Mouse (Mus musculus) erythroid progenitor cell, adult 5-6 weeks (primary cell): ENCODE measurements at regions not wholly inside any gene's neighbourhood (a gene's known extent, or its start where the extent isn't known, plus 50 kb on each side); places are given as distances from the start of the nearest gene placed in this dataset.

Experiments used
- ATAC-seq: replicated peaks from 2 replicates; pipeline ENCODE4 v1.8.0; 2016; ENCODE audit warnings: moderate number of reproducible peaks, mild to moderate bottlenecking, moderate TSS enrichment, inconsistent platforms; ENCODE audit not compliant: poor library complexity, low FRiP score, severe bottlenecking

DNA sequence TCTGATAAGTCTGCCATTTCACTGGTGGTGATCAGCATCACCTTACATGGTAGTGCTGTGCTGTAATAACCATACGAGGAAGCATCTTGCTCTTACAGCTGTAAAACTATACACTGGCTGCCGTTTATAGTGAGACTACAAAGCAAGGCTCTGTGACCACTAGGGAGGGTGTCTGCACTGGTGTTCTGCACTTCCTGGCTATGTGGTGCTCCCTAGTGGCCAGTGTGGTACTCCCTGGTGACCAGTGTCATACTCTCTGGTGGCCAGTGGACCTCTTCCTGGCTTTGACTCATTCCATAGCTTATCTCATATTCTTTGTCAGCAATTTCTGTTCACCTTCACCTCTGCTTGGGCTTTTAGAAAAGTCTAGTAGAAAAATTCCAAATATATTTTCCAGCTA lies 114.7 kb upstream of the Lsm14a start:
- ATAC-seq: no peak

DNA sequence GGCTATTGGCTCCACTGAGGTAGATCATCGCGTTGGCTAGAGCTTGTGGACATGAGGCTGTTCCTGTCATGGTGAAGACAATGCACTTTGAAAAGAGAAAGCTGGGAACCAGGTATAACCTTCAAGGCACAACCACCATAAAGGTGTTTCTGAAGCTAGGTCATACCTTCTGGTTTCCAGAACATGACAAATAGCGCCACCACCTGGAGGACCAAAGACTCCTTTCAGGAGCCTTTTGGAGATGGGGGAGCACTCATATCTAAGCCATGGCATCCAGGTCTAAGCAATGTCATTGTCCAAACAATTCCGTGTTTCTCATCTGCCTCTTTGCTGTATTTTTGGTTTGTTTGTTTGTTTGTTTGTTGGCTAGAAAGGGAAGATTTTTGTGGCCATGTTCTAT lies 113.7 kb upstream of the Lsm14a start:
- no peak for ATAC-seq

DNA sequence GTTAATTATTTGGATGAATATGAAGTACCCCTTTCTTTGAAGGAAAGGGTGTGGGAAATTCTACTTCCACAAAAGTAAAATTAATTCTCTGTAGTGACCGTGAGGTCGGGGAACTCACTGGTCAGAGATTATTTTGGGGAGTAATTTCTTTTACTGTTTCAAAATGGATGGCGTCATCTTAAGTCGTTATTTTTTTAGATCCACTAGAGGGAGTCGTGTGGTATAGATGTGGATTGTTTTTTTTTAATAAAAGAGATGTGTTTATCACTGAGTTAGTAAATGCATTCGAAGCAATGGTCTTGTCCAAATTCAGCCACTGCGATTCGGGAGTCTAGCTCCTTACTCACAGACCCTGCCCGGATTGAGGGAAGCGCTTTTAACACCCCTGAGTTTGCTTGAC lies 100.8 kb upstream of the Lsm14a start:
- ATAC-seq: no peak

DNA sequence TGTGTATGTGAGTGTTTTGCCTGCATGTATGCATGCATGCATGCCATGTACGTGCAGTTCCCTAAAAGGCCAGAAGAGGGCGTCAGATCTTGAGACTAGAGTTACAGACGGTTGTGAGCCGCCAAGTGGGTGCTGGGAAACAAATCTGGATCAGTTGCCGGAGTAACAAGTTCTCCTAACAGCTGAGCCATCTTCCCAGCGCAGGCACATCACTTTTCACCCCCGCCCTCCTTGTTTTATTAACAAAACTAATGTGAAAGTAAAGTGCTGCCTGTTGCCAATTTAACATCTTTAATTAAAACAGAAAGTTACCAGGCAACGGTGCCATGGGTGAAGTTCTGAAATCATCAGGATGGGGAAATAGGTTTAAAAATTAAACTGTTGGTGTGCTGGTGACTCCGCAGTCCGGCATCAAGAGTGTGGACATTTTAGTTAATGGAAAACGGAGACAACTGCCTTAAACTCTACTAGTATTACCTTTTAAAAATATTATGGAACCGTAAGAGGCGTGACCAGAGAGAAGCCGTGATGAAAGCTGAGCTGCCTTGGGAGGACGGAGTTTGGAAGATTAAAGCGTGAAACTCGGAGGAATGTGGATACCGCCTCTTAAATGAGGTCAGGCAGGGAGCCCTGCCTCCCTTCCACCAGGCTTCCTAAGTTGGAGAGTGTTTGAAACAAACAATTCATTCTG lies 91.9 kb upstream of the Lsm14a start:
- ATAC-seq: no peak

DNA sequence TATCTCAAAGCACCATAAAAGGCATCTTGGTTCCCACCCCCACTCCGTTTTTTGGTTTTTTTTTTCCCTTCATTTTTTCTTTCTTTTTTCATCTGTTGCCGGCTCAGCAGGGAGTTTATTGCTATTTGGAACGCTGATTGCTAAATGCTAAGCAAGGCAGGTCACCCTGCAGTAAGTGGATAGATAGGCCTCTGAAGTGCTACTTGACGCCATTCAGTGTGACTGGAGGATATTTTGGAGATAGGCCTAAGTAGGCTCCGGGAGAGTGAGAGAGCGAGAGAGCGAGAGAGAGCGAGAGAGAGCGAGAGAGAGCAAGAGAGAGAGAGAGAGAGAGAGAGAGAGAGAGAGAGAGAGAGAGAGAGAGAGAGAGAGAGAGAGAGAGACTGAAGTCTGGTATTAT lies 90.3 kb upstream of the Lsm14a start:
- ATAC-seq: no peak

DNA sequence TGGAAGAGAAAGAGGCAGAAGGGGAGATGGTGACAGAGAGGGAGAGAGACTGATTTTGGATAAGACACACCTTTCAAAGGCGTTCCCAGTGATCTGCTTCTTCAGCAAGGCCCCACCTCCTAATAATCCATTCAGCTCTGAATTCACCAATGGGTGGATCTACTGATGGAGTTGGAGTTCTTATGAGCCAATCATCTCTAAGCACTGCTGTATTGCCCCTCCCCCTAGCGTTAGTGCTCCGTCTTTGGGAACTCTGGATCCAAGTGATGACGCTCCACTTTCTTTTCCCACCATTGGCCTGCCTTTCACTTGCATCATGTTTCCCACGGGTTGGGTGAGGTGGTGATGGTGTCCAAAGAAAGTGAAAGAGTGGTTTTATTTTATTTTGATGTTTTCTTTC lies 87.7 kb upstream of the Lsm14a start:
- no peak for ATAC-seq

DNA sequence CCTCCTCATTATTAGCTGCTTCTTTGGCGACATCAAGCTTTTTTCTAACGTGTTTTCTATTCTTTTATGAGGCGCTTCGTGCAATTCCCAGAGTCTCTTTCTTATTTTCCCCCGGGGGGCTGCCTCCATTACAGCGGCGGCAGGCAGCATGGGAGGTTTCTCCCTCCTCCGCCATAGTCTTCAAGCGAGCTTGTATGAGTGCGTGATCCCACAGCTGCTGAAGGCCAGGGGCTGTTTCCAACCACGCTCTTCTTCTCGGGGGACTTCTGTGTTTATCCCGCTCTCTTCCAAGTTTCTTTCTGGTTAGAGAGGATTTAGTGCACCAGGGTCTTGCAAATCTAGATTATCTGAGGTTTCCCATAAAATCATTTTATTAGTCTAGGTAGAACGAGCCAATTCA lies 77.9 kb upstream of the Lsm14a start:
- no peak for ATAC-seq

DNA sequence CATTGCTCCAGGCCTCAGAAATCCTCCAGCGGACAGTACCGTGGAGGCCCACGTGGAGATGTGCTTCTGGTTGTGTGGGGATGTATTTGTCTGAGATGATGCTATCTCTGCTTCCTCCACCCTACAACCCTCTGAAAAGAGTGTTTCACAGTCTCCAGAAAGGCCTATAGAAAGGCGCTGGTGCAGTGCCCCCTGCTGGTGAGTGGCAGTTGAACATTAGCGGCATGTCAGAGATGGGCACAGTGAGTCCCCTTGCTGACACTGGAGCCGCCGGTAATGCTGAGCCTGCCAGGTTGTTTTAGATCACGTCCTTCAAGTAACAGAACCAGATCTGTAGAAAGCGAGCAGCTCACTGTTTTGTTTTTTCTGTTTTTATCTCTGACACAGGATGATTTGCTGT lies 69.0 kb upstream of the Lsm14a start:
- no peak for ATAC-seq

DNA sequence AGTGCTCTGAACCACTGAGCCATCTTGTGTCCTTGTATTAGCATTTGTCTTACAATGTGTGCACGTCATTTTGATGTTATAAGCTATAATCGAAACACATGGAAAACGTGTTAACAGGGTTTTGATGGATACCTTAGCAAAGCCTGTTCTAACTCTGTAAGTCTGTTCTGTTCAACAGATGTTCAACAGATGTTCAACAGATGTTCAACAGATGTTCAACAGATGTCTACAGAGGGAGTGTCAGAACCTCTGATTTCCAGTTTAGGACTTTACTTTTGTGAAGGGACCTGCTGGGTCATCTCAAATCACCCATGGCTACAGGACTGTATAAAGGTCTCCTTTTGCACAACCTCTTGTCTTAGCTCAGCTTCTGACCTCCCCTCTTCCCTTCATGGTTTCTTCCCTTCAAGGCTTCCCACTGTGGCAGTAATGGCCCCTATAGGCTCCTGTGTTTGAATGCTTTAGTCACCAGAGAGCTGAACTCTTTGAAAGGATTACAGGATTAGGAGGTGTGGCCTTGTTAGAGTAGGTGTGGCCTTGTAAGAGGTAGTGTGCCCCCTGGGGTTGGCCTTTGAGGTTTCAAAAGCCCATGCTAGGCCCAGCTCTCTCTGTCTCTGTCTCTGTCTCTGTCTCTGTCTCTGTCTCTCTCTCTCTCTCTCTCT lies 66.8 kb upstream of the Lsm14a start:
- ATAC-seq: no peak

DNA sequence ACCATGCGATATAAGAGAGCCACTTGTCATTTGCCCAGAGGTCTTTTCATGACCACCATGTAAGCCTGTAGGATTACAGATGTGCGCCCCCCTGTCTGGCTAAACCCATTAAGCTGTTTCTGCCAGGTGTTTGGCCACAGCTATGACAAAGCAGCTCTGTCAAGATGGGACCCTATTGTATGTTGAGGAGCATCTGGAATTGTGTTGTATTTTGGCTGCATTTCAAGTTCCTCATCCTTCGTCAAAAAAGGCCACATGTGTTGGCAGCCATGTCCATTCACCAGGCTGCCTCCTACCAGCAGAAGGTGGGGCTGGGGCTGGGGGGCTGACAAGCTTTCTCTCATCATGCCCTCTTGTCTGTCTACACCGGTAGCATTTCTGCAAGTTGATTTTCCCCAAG lies 65.7 kb upstream of the Lsm14a start:
- ATAC-seq: no peak

DNA sequence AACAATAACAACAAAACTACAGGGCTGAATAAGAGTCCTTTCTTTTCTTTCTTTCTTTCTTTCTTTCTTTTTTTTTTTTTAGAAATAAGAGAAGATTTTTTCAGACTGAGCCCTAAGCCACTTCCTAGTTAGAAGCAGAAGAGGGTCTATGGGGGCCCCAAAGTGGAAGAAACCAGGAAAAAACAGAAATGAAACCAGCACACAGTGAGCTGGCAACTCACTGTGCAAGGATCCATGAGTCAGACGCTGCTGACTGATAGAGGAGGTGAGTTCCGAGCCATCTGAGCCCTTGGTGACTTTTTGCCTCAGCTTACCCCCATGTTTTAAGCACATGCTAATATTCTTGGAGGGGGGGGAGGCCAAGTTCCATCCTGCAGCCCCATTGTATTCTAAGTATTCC lies 55.2 kb upstream of the Lsm14a start:
- ATAC-seq: no peak

DNA sequence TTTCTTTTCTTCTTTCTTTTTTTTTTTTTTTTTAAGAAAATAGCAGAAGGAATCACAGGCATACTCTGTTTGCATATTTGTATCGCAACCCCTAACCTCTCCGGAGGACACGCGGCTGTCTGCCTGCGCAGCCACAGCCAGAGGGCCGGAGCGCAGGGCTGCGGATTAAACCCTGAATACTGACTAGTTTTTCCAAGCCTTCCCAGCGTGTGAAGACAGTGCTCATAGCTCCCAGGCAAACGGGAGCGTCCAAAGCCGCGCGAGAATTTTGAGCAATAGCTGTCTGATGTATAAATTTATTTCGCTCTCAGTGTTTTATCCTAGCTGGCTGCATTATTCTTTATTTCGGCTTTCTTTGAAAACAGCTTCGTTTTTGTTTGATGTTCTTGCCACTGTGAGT lies 51.1 kb upstream of the Lsm14a start:
- no peak for ATAC-seq
